Mouse (Mus musculus) liver, embryonic 13.5 days (tissue): ENCODE measurements around the gene Herc2. TPM values are rescaled to one million over a fixed set of nuclear protein-coding genes. Genes with fewer than 3 reads are reported as not detected.
"Not testable (repeated sequence)": the region's sequence is repeated elsewhere in the genome, so short reads cannot be mapped to it uniquely, and the experiment has no call there.

Experiments
- ATAC-seq: fragments of 200-750 bp; cut with Nextera tagmentation; 2 replicates; pipeline ENCODE4 v1.8.0; 2017; ENCODE audit warnings: low read depth, mild to moderate bottlenecking, moderate number of reproducible peaks, moderate library complexity
- DNase-seq: peaks from one replicate; pipeline ENCODE4 v3.0.0; 2022
- H3K27ac ChIP-seq: fragments of 300-500 bp; sonication (generic); 2 replicates; pipeline ENCODE4 v1.5.1; 2015; ENCODE audit warnings: moderate library complexity, mild to moderate bottlenecking, inconsistent platforms
- H3K27me3 ChIP-seq: fragments of 300-500 bp; sonication (generic); 2 replicates; pipeline ENCODE4 v1.6.1; 2015; ENCODE audit warnings: mild to moderate bottlenecking, inconsistent platforms
- H3K36me3 ChIP-seq: fragments of 300-500 bp; sonication (generic); 2 replicates; pipeline ENCODE4 v1.6.1; 2015; ENCODE audit warnings: mild to moderate bottlenecking, inconsistent platforms
- H3K4me1 ChIP-seq: fragments of 300-500 bp; sonication (generic); replicated peaks from 2 replicates; pipeline ENCODE4 v1.6.1; 2015; ENCODE audit warnings: inconsistent platforms
- H3K4me2 ChIP-seq: fragments of 300-500 bp; sonication (generic); 2 replicates; pipeline ENCODE4 v1.6.1; 2015; ENCODE audit warnings: inconsistent platforms, mild to moderate bottlenecking, moderate library complexity
- H3K4me3 ChIP-seq: fragments of 300-500 bp; sonication (generic); replicated peaks from 2 replicates; pipeline ENCODE4 v1.5.1; 2015; ENCODE audit warnings: mild to moderate bottlenecking, inconsistent platforms
- H3K9ac ChIP-seq: fragments of 300-500 bp; sonication (generic); 2 replicates; pipeline ENCODE4 v1.6.1; 2015; ENCODE audit warnings: mild to moderate bottlenecking, inconsistent platforms
- H3K9me3 ChIP-seq: fragments of 300-500 bp; sonication (generic); replicated peaks from 2 replicates; pipeline ENCODE4 v1.6.1; 2016; ENCODE audit warnings: inconsistent platforms
- WGBS: fragments of 180-500 bp; shearing (Covaris S2); methylation state at CpG from one replicate; pipeline ENCODE4 v1.1.7; 2015; ENCODE audit not compliant: insufficient replicate concordance; 5-methylcytosine and 5-hydroxymethylcytosine counted together
- polyA plus RNA-seq: library from polyadenylated mRNA; unstranded; fragments of >200 nt; fragmentation: Nextera tagmentation; extraction: Ambion mirVana; gene quantifications from 2 replicates; pipeline ENCODE4 v1.2.1, GENCODE M21; 2015

The Herc2 gene
- 15.6 and 15.7 TPM in 2 replicates for polyA plus RNA-seq

DNA sequence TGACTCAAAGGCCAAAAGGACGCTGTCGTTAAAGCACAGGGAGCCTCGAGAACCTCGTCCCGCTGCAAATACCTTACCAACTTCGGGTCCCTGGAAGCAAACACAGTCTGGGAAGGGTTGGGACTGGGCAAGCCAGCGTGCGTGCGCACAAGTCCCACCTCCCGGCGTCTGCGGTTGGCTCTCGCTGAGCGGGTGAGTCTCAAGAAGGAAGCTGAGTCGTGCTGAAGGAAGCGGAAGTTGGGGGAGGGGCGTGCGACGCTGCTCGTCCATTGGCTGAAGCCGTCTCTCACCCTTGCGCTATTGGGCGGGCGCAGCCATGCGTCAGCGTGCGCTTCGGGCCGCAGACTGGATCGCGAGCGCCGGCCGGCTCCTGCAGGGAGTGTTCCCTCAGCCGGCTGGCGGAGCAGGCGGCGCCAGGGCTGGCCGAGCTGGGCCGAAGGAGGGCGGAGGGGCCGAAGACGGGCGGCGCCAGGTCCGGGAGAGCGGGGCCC, at the start of gene Herc2:
Herc2 (plus strand) TSS at position 366 of the 491 bp plus-strand sequence.
- under 1% methylated on average over 47 of the region's 47 CpGs for WGBS
- H3K4me2 ChIP-seq: peak within 1 kb of the TSS; percentile 76
- ATAC-seq (peak; percentile 99), DNase-seq (peak; percentile 99)
- peaks cover 7% of the 10 kb centered on the region for H3K36me3 ChIP-seq
- no peaks in the 10 kb centered on the region for H3K9me3 ChIP-seq
- H3K4me1 ChIP-seq: peaks cover 40% of the 10 kb centered on the region
- H3K4me3 ChIP-seq: peak within 1 kb of the TSS; percentile 86
- no peaks in the 10 kb centered on the region for H3K27me3 ChIP-seq
- H3K27ac ChIP-seq: peak within 1 kb of the TSS; percentile 94
- H3K9ac ChIP-seq: peak within 1 kb of the TSS; percentile 88

DNA sequence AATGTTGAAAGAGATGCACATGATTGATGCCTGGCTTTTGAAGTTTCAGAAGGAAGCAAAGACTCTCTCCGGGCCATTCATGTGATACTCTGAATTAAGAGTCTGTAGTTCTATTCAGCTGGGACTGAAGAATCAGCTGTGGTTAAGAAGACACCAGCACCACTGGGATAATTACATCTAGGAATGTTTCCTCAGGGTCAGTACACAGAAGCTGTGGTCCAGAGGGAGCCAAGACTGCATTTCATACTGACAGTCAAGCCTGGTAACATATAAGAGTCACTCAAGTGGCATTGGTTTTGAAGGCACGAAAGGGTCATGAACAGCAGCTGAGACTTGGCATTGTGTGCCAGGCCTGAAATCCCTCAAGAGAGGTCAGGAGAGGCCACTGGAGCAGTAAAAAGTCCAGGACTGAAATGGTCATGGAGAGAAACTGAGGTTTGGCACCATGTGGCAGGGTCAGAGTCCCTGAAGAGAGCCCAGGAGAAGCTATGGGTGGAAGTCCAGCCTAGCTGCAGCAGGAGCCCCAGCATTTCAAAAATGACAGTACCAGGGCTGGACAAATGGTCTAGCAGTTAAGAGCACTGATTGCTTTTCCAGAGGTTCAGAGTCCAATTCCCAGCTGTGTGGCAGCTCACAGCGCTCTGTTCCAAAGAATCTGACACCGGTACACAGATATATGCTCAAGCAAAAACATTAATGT, 39.5 kb upstream of the Herc2 start:
- WGBS: 84% methylated on average over 4 of the region's 4 CpGs
- H3K4me2 ChIP-seq: no peak overlapping the region
- H3K27me3 ChIP-seq: no peaks in the 10 kb centered on the region
- no peak overlapping the region for H3K4me3 ChIP-seq
- H3K9me3 ChIP-seq: no peaks in the 10 kb centered on the region
- peaks cover 49% of the 10 kb centered on the region for H3K4me1 ChIP-seq
- DNase-seq (no peak), ATAC-seq (no peak)
- H3K9ac ChIP-seq: no peak overlapping the region
- H3K36me3 ChIP-seq: peaks cover 4% of the 10 kb centered on the region; the same call in 1 of the 2 replicates
- H3K27ac ChIP-seq: peak overlapping the region; percentile 45

- no peaks in the 10 kb centered on the region for H3K9me3 ChIP-seq
- peaks cover 4% of the 10 kb centered on the region; the same call in 1 of the 2 replicates for H3K36me3 ChIP-seq
- H3K4me1 ChIP-seq: peaks cover 54% of the 10 kb centered on the region
- H3K4me3 ChIP-seq: no peak overlapping the region
- no peak for ATAC-seq
- H3K4me2 ChIP-seq: no peak overlapping the region
- H3K27me3 ChIP-seq: no peaks in the 10 kb centered on the region
- peak overlapping the region; percentile 45 for H3K27ac ChIP-seq
- no peak overlapping the region for H3K9ac ChIP-seq
- DNase-seq: no peak
These were observed 39.0 kb upstream of the Herc2 start for GRCm38 (mm10) chr7:56011018-56011333.

DNA sequence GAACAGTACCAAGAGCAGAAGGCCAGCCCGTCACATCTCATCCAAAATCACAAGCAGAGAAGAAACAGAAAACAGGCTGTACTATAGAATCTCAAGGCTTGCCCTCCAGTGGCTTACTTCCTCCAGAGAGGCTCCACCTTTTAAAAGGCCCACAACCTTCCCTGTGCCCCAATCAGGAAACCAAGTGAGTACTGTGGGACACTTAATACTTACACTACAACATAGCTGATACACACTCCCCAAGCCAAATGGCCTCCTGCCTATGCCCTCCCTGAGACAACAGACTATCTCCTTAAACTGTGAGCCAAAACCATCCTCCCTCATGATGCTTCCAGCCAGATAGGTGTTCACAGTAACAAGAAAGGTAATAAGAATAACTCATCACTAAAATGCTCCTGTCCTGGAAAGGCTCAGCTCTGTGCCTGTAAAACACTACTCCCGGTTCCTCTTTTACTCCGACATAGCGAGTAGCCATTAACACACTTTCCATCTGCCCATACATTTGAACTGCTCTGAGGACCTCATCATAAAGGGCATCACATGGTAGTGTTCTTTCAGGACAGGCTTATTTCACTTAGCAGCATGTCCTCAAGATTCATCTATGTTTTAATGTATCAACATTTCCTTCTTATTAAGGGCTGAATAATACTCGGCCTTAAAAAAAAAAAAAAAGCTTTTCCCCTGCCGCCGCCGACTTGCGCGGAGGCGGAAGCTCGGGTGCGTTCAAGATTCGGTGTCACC, 36.6 kb upstream of the Herc2 start:
- Histone ChIP-seq H3K4me1 (peaks cover 76% of the 10 kb centered on the region), H3K9ac (peak overlapping the region; percentile 7)

DNA sequence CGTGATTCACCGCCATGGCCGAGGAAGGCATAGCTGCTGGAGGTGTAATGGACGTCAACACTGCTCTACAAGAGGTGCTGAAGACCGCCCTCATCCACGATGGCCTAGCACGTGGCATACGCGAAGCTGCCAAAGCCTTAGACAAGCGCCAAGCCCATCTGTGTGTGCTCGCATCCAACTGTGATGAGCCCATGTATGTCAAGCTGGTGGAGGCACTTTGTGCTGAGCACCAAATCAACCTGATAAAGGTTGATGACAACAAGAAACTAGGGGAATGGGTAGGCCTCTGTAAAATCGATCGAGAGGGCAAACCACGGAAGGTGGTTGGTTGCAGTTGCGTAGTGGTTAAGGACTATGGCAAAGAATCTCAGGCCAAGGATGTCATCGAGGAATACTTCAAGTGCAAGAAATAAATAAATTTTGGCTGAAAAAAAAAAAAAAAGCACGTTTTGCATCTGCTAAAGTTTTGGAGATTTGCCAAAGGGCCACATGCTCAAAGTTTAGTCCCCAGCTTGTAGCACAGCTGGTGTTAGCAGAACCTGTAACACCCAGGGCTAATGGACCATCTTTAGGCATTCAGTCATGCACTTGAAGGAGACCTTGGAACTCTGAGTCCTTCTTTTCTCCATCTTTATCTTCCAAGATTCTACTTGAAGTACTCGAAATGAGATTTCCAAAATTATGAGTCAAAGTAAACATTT, 35.8 kb upstream of the Herc2 start:
- Histone ChIP-seq H3K4me2 (peak overlapping the region; percentile 60), H3K4me3 (0 out of 2 replicates have a peak overlapping the region, but pooled peaks have one; percentile 22), H3K4me1 (peaks cover 74% of the 10 kb centered on the region), H3K9ac (peak overlapping the region; percentile 67), H3K27ac (peak overlapping the region; percentile 97)
- not testable (repeated sequence) for DNase-seq, H3K36me3 ChIP-seq, H3K27me3 ChIP-seq, ATAC-seq, H3K9me3 ChIP-seq
- 74% methylated on average over 9 of the region's 18 CpGs for WGBS

More for the DNA sequence above, 36.6 kb upstream of the Herc2 start:
- Histone ChIP-seq H3K27me3 (no peaks in the 10 kb centered on the region), H3K4me3 (no peak overlapping the region), H3K36me3 (no peaks in the 10 kb centered on the region; the same call in 1 of the 2 replicates), H3K9me3 (no peaks in the 10 kb centered on the region), H3K27ac (peak overlapping the region; percentile 81), H3K4me2 (peak overlapping the region; percentile 23; the same call in 1 of the 2 replicates)
- ATAC-seq (no peak), DNase-seq (peak; percentile 30)
- 95% methylated on average over 14 of the region's 14 CpGs for WGBS

- Histone ChIP-seq H3K9me3 (no peaks in the 10 kb centered on the region), H3K27me3 (no peaks in the 10 kb centered on the region), H3K9ac (peak overlapping the region; percentile 67), H3K4me2 (peak overlapping the region; percentile 60), H3K4me1 (peaks cover 74% of the 10 kb centered on the region), H3K36me3 (no peaks in the 10 kb centered on the region), H3K27ac (peak overlapping the region; percentile 97), H3K4me3 (peak overlapping the region; percentile 22)
- ATAC-seq: peak; percentile 91
- peak; percentile 85 for DNase-seq
- WGBS: 14% methylated on average over 6 of the region's 6 CpGs
These were observed 34.8 kb upstream of the Herc2 start for GRCm38 (mm10) chr7:56015172-56015571.

GRCm38 (mm10) chr7:56015837-56016236, 34.2 kb upstream of the Herc2 start:
- Histone ChIP-seq H3K9me3 (no peaks in the 10 kb centered on the region), H3K27ac (peak overlapping the region; percentile 97), H3K36me3 (no peaks in the 10 kb centered on the region), H3K4me2 (peak overlapping the region; percentile 60), H3K9ac (peak overlapping the region; percentile 66), H3K4me3 (peak overlapping the region; percentile 21), H3K27me3 (no peaks in the 10 kb centered on the region), H3K4me1 (peaks cover 74% of the 10 kb centered on the region)
- ATAC-seq (no peak), DNase-seq (no peak)
- WGBS: 64% methylated on average over 7 of the region's 7 CpGs

- Histone ChIP-seq H3K27ac (peak overlapping the region; percentile 98), H3K4me1 (peaks cover 67% of the 10 kb centered on the region), H3K4me3 (peak overlapping the region; percentile 86), H3K27me3 (no peaks in the 10 kb centered on the region), H3K4me2 (peak overlapping the region; percentile 90), H3K9ac (peak overlapping the region; percentile 98), H3K36me3 (no peaks in the 10 kb centered on the region), H3K9me3 (no peaks in the 10 kb centered on the region)
- no peak for ATAC-seq
- no peak for DNase-seq
- 55% methylated on average over 3 of the region's 3 CpGs for WGBS
These were observed 32.2 kb upstream of the Herc2 start for GRCm38 (mm10) chr7:56017761-56018160.

DNA sequence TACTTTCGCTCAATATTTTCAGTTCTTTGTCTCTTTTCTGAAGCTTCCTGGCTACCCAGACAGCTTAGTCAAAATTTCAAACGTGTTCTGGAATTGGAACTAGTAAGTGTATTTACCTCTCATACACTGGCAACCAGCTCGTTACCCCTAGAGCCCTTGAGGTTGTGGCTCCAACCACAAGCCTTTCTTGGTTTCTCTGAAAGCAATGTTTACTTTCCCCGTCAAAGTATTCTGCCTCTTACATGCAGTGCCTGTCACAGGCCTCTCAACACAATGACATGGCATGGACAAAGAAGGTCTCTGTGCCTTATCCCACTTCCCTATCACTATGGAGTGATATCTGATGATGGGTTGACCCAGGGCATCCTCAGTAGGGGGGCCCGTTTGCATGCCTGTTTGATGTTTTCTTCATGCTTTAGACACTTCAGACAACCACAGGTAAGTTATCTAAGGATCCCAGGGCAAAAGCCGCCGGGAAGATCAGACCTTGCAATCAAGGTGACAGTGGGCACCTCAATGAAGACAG, 31.5 kb upstream of the Herc2 start:
- no peaks in the 10 kb centered on the region for H3K9me3 ChIP-seq
- H3K9ac ChIP-seq: peak overlapping the region; percentile 98
- no peaks in the 10 kb centered on the region for H3K36me3 ChIP-seq
- H3K27ac ChIP-seq: peak overlapping the region; percentile 98
- DNase-seq (no peak), ATAC-seq (peak; percentile 14)
- H3K4me3 ChIP-seq: peak overlapping the region; percentile 86
- 23% methylated on average over 7 of the region's 7 CpGs for WGBS
- H3K4me2 ChIP-seq: peak overlapping the region; percentile 90
- H3K27me3 ChIP-seq: no peaks in the 10 kb centered on the region
- peaks cover 67% of the 10 kb centered on the region for H3K4me1 ChIP-seq

DNA sequence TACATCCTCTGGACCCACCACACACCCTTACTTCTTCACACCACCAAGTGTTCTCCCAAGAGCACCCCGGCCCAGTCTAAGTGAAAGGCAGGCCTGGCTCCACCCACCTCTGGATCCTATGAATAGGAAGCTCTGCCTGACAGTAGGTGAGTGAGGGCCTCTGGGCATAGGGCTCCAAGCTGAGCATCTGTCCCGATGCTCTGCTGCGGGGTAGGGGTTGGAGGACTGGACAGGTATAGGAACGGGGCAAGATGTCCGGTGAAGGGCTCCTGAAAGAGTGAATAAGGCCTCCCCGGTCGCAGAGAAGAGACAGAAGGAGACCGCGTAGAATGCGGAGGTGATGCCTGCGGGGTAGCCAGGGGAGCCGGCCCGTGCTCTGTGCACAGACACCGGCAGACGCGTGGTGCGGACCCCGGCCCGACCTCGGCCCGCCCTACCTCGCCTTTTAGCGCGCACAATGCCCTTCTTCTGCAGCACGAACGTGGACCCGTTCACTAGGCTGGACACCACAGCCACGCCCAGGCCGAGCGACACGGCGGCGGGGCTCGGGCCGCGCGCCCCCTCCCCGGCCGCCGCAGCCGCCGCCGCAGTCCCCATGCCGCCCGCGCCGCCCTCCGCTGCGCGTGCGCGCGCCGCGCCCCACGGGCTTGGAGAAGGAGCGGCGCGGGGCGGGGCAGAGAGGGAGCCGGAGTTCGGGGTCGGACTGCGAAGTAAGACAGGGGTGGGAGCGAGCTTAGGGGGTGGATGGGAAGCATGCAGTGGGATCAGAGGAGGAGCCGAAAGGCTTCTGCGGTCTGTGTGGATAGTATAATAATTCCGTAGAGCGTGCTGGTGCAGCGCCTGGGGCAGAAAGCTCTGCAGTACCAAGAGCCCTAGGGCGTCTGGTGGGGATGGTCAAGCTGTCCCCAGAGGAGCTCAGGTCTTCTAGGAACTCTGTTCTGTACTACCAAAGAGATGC, 30.7 kb upstream of the Herc2 start:
- Histone ChIP-seq H3K9me3 (no peaks in the 10 kb centered on the region), H3K4me2 (peak overlapping the region; percentile 90), H3K9ac (peak overlapping the region; percentile 98), H3K27ac (peak overlapping the region; percentile 98), H3K36me3 (no peaks in the 10 kb centered on the region), H3K27me3 (no peaks in the 10 kb centered on the region), H3K4me3 (peak overlapping the region; percentile 86), H3K4me1 (peaks cover 69% of the 10 kb centered on the region)
- ATAC-seq (peak; percentile 76), DNase-seq (peak; percentile 70)
- under 1% methylated on average over 71 of the region's 71 CpGs for WGBS
